Mouse (Mus musculus): ENCODE data around the gene Vmn1r213. TPM values are rescaled to one million over a fixed set of nuclear protein-coding genes. Genes with fewer than 3 reads are reported as not detected.

The Vmn1r213 gene
- total RNA-seq, 1 experiment, result not detected

DNA sequence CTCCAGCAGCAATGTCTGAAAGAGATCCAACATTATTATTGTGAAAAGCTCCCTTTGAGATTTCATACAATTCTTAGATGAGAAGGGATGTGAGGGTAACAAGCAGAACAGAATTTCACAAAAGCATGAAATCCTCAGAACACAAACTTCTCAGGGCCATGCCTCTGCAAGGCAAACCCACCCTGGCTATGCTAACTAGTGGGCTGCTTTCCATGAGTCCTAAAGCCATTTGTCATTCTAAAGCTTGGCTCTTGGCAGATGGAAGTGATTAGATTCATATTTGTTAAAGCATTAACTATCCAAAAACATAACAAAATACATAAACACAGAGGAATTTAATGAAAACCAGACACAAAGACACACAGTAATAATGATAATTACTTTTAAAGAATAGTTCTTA, 10.7 kb downstream of the Vmn1r213 start:
- Histone ChIP-seq H3K9ac (ENCODE audit: insufficient read depth, low read depth, low read length, poor library complexity, severe bottlenecking) (no peak overlapping the region), H3K9me3 (ENCODE audit: control insufficient read depth, insufficient read depth, low read depth, low read length) (no peaks in the 10 kb centered on the region), H3K4me1 (ENCODE audit: control insufficient read depth in 2 of 2, insufficient read depth in 2 of 2, low read length in 2 of 2, poor library complexity in 1 of 2) (no peaks in the 10 kb centered on the region), H3K27ac (ENCODE audit: insufficient read depth, low read depth, low read length, poor library complexity, severe bottlenecking) (no peak overlapping the region), H3K4me3 (ENCODE audit: insufficient read depth in 1 of 2, low read depth in 1 of 2, low read length in 2 of 2, poor library complexity in 1 of 2, severe bottlenecking in 1 of 2) (no peak overlapping the region), H3K36me3 (ENCODE audit: control insufficient read depth, insufficient read depth, low read length, poor library complexity, severe bottlenecking) (no peaks in the 10 kb centered on the region)
- in situ Hi-C loops (cut with MboI; ENCODE audit: low sequenced_read_pairs in 2 of 2, unreplicated experiment in 2 of 2), result no loop called here
- no peak for DNase-seq (ENCODE audit: low read depth, low spot score)
- no peak for TF ChIP-seq HCFC1 (IDR thresholded peaks at IDR 0.05; ENCODE audit: borderline replicate concordance, insufficient read depth, low read length)
- TF ChIP-seq ZC3H11A (IDR thresholded peaks at IDR 0.05; ENCODE audit: borderline replicate concordance, low read depth, low read length), result no peak

GRCm38 (mm10) chr13:23024812-23025211, 17.4 kb downstream of the Vmn1r213 start:
- Histone ChIP-seq H3K27ac (ENCODE audit: insufficient read depth, low read depth, low read length, poor library complexity, severe bottlenecking) (peak overlapping the region; percentile 81; the same call in 1 of the 2 replicates), H3K9me3 (ENCODE audit: control insufficient read depth, insufficient read depth, low read depth, low read length) (peaks cover 5% of the 10 kb centered on the region), H3K4me3 (ENCODE audit: insufficient read depth in 1 of 2, low read depth in 1 of 2, low read length in 2 of 2, poor library complexity in 1 of 2, severe bottlenecking in 1 of 2) (no peak overlapping the region), H3K4me1 (ENCODE audit: control insufficient read depth in 2 of 2, insufficient read depth in 2 of 2, low read length in 2 of 2, poor library complexity in 1 of 2) (0 out of 4 replicates have a peak, but pooled peaks cover 0 to 3% of the 10 kb centered on the region in 2 experiments), H3K9ac (ENCODE audit: insufficient read depth, low read depth, low read length, poor library complexity, severe bottlenecking) (no peak overlapping the region), H3K36me3 (ENCODE audit: control insufficient read depth, insufficient read depth, low read length, poor library complexity, severe bottlenecking) (no peaks in the 10 kb centered on the region; the same call in 1 of the 2 replicates)
- in situ Hi-C loops (cut with MboI; ENCODE audit: low sequenced_read_pairs in 2 of 2, unreplicated experiment in 2 of 2), result no loop called here
- DNase-seq (ENCODE audit: low read depth, low spot score), result peak; percentile 44
- TF ChIP-seq ZNF384 (IDR thresholded peaks at IDR 0.05; ENCODE audit: low read depth, low read length), result no peak
- no peak for TF ChIP-seq ZC3H11A (IDR thresholded peaks at IDR 0.05; ENCODE audit: borderline replicate concordance, low read depth, low read length)
- no peak for TF ChIP-seq MAFK (IDR thresholded peaks at IDR 0.05; ENCODE audit: insufficient read depth, low read depth, low read length)
- no peak for TF ChIP-seq HCFC1 (IDR thresholded peaks at IDR 0.05; ENCODE audit: borderline replicate concordance, insufficient read depth, low read length)
- no peak; the same call in 1 of the 2 replicates for TF ChIP-seq CHD2 (IDR thresholded peaks at IDR 0.05; ENCODE audit: low read depth, low read length)

GRCm38 (mm10) chr13:23030118-23030517, 22.7 kb downstream of the Vmn1r213 start, which contains the start of gene Vmn1r214:
Vmn1r214 (plus strand) TSS chr13:23030418.
- no peak within 1 kb of the TSS for H3K27ac ChIP-seq (ENCODE audit: insufficient read depth, low read depth, low read length, poor library complexity, severe bottlenecking)
- no peak within 1 kb of the TSS for H3K4me3 ChIP-seq (ENCODE audit: insufficient read depth in 1 of 2, low read depth in 1 of 2, low read length in 2 of 2, poor library complexity in 1 of 2, severe bottlenecking in 1 of 2)
- H3K36me3 ChIP-seq (ENCODE audit: control insufficient read depth, insufficient read depth, low read length, poor library complexity, severe bottlenecking), result no peaks in the 10 kb centered on the region; the same call in 1 of the 2 replicates
- in situ Hi-C loops (cut with MboI; ENCODE audit: low sequenced_read_pairs in 2 of 2, unreplicated experiment in 2 of 2), result no loop called here
- no peaks in the 10 kb centered on the region for H3K4me1 ChIP-seq (ENCODE audit: control insufficient read depth in 2 of 2, insufficient read depth in 2 of 2, low read length in 2 of 2, poor library complexity in 1 of 2)
- H3K9ac ChIP-seq (ENCODE audit: insufficient read depth, low read depth, low read length, poor library complexity, severe bottlenecking), result no peak within 1 kb of the TSS
- TF ChIP-seq ZC3H11A (IDR thresholded peaks at IDR 0.05; ENCODE audit: borderline replicate concordance, low read depth, low read length) (no peak), MAFK (IDR thresholded peaks at IDR 0.05; ENCODE audit: insufficient read depth, low read depth, low read length) (no peak), HCFC1 (IDR thresholded peaks at IDR 0.05; ENCODE audit: borderline replicate concordance, insufficient read depth, low read length) (no peak), ZNF384 (IDR thresholded peaks at IDR 0.05; ENCODE audit: low read depth, low read length) (no peak)
- peaks cover 5% of the 10 kb centered on the region for H3K9me3 ChIP-seq (ENCODE audit: control insufficient read depth, insufficient read depth, low read depth, low read length)
- no peak for DNase-seq (ENCODE audit: low read depth, low spot score)

DNA sequence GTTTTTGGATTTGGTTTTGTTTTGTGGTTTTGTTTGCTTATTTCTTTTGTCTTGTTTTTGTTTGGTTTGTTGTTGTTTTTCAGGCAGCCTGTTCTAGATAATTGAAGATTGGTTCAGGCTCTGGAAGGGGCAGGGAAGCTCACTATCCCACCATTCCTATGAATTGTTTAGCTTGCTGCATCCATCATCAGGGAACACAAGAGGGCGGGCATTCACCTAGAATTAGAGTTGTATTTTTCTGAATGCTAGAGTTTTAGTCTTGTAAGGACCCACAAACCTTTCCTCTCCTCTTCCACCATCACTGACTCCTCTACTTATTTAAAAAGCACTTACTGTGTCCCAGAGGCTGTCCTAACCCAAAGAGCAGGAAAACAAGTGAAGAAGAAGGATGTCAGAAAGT, 50.3 kb downstream of the Vmn1r213 start:
- in situ Hi-C loops (cut with MboI; ENCODE audit: low sequenced_read_pairs in 2 of 2, unreplicated experiment in 2 of 2), result no loop called here
- DNase-seq (ENCODE audit: low read depth, low spot score), result no peak
- Histone ChIP-seq H3K27ac (ENCODE audit: insufficient read depth, low read depth, low read length, poor library complexity, severe bottlenecking) (no peak overlapping the region), H3K4me3 (ENCODE audit: insufficient read depth in 1 of 2, low read depth in 1 of 2, low read length in 2 of 2, poor library complexity in 1 of 2, severe bottlenecking in 1 of 2) (no peak overlapping the region), H3K9me3 (ENCODE audit: control insufficient read depth, insufficient read depth, low read depth, low read length) (no peaks in the 10 kb centered on the region), H3K9ac (ENCODE audit: insufficient read depth, low read depth, low read length, poor library complexity, severe bottlenecking) (no peak overlapping the region), H3K36me3 (ENCODE audit: control insufficient read depth, insufficient read depth, low read length, poor library complexity, severe bottlenecking) (no peaks in the 10 kb centered on the region), H3K4me1 (ENCODE audit: control insufficient read depth in 2 of 2, insufficient read depth in 2 of 2, low read length in 2 of 2, poor library complexity in 1 of 2) (no peaks in the 10 kb centered on the region)
- TF ChIP-seq ZC3H11A (IDR thresholded peaks at IDR 0.05; ENCODE audit: borderline replicate concordance, low read depth, low read length), result 0 out of 2 replicates have a peak, but pooled peaks have one; percentile 23
- no peak for TF ChIP-seq MAFK (IDR thresholded peaks at IDR 0.05; ENCODE audit: insufficient read depth, low read depth, low read length)

Other genes with a start within 250 kb of the Vmn1r213 start
- gene Vmn1r208, start 230.3 kb upstream of the Vmn1r213 start, total RNA-seq (2012; rRNA removed), result 0.11 and 0.22 TPM in 2 replicates
- not detected in 2 replicates for gene Vmn1r209, start 198.0 kb upstream of the Vmn1r213 start, total RNA-seq (2012; rRNA removed)
- 0.09 and 0.11 TPM in 2 replicates for gene Vmn1r210, start 176.3 kb upstream of the Vmn1r213 start, total RNA-seq (2012; rRNA removed)
- gene Vmn1r211, start 150.1 kb upstream of the Vmn1r213 start, total RNA-seq (2012; rRNA removed), result not detected in 2 replicates
- gene Vmn1r212, start 123.5 kb upstream of the Vmn1r213 start, total RNA-seq (2012; rRNA removed), result not detected in 2 replicates
- gene Vmn1r214, start 22.8 kb downstream of the Vmn1r213 start, total RNA-seq (2012; rRNA removed), result not detected in 2 replicates
- gene Vmn1r215, start 60.4 kb downstream of the Vmn1r213 start, total RNA-seq (2012; rRNA removed), result not detected in 2 replicates
- gene Vmn1r217, start 110.6 kb downstream of the Vmn1r213 start, total RNA-seq (2012; rRNA removed), result not detected in 2 replicates
- gene Vmn1r218, start 125.5 kb downstream of the Vmn1r213 start, total RNA-seq (2012; rRNA removed), result not detected in 2 replicates
- gene Vmn1r219, start 151.7 kb downstream of the Vmn1r213 start, total RNA-seq (2012; rRNA removed), result 0.04 and 0.11 TPM in 2 replicates
- not detected in 2 replicates for gene Vmn1r220, start 180.3 kb downstream of the Vmn1r213 start, total RNA-seq (2012; rRNA removed)
- not detected in 2 replicates for gene Vmn1r221, start 206.5 kb downstream of the Vmn1r213 start, total RNA-seq (2012; rRNA removed)
- gene Vmn1r222, start 228.3 kb downstream of the Vmn1r213 start, total RNA-seq (2012; rRNA removed), result not detected in 2 replicates
- not detected in 2 replicates for gene Vmn1r223, start 239.5 kb downstream of the Vmn1r213 start, total RNA-seq (2012; rRNA removed)